Mouse (Mus musculus): ENCODE data around the gene Slc26a1. TPM values are rescaled to one million over a fixed set of nuclear protein-coding genes. Genes with fewer than 3 reads are reported as not detected.

The Slc26a1 gene
- polyA plus RNA-seq, 1 experiment: not detected

DNA sequence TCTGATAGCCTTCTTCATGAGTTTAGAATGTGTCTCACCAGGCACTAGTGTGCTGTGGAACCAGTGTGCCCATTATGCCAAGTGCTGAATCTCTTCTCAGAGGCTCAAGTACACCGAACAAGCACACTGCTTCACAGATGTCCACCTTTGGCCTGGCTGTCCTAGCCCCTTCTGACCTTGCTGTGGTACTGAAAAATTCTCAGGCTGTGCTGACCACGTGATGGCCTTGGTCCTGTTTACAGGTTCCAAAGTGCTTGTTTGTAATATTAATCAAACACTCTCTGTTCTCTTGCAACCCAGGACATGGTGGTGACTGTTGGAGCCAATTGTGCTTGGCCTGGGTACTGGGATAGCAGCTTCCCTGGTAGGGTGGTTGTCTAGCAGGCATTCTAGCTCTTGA is 745 bp downstream of the Slc26a1 start:
- Histone ChIP-seq H3K27ac (ENCODE audit: insufficient read depth, low read length) (no peak overlapping the region), H3K4me3 (ENCODE audit: insufficient read depth, low read length) (no peak overlapping the region), H3K4me1 (ENCODE audit: control insufficient read depth, insufficient read depth, low read length) (no peaks in the 10 kb centered on the region)
- TF ChIP-seq POLR2A (IDR thresholded peaks at IDR 0.05; ENCODE audit: low read depth, low read length): no peak
- no peak for TF ChIP-seq CTCF (IDR thresholded peaks at IDR 0.05; ENCODE audit: borderline replicate concordance, insufficient read depth, low read length)

DNA sequence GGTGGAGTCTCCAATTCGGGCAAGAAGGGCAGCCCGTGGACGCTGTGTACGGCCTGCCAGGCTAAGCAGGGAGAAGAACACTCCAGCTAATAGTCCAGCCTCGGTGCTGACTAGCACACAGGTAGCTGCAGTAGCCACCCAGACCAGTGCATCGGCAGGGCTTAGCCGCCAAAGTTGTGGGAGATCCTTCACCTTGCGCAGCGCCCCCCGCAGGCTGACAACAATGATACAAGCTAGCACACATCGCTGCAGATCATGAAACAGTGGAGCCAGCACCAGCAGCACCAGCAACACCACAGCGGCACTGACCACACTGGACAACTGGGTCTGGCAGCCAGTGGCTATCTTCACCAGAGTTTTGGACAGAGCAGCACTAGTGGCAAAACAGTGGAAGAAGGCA is 3.6 kb downstream of the Slc26a1 start:
- no peak for TF ChIP-seq POLR2A (IDR thresholded peaks at IDR 0.05; ENCODE audit: low read depth, low read length)
- H3K4me3 ChIP-seq (ENCODE audit: insufficient read depth, low read length): no peak overlapping the region
- H3K27ac ChIP-seq (ENCODE audit: insufficient read depth, low read length): no peak overlapping the region

DNA sequence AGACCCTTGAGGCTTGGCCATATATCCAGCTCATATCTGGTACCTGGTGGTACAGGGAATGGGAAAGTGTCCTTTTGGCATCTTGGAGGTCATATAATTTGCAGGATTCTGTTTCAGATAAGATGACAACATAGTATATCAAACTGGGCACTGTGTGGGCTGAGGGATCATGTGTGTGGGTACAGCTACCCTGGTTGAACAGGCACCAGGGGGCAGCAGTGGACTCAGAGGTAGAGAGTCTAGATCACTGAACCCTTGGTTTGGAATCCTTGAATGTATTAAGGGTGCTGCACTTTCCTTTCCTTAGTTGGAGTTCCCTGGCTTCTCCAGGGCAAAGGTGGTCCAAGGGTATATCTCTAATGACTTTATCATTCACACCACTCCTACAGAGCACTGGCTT is 4.6 kb downstream of the Slc26a1 start:
- Histone ChIP-seq H3K4me1 (ENCODE audit: control insufficient read depth, insufficient read depth, low read length) (peaks cover 4% of the 10 kb centered on the region; the same call in 1 of the 2 replicates), H3K27ac (ENCODE audit: insufficient read depth, low read length) (no peak overlapping the region), H3K4me3 (ENCODE audit: insufficient read depth, low read length) (no peak overlapping the region)
- TF ChIP-seq CTCF (IDR thresholded peaks at IDR 0.05; ENCODE audit: borderline replicate concordance, insufficient read depth, low read length) (peak; percentile 38; the same call in 1 of the 2 replicates), POLR2A (IDR thresholded peaks at IDR 0.05; ENCODE audit: low read depth, low read length) (no peak; the same call in 1 of the 2 replicates)

More for the DNA sequence above, 3.6 kb downstream of the Slc26a1 start:
- peaks cover 4% of the 10 kb centered on the region; the same call in 1 of the 2 replicates for H3K4me1 ChIP-seq (ENCODE audit: control insufficient read depth, insufficient read depth, low read length)

DNA sequence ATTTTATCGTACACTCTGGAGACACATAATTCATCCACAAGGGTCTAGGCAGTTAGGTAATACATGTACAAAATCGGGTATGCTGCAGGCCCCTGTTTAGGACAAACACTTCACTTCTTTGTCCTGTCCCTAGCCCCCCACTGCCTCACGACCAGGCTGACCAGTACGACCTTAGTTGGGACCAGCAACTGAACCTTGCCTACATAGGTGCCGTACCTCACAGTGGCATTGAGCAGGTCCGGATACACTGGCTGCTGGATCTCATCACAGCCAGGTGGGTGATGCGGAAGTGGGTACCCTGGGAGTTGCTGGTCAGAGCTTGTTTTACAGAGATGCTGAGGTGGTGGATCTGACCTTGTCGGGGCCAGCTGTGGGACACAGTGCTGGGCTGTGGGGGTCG is 5.4 kb downstream of the Slc26a1 start:
- Histone ChIP-seq H3K27ac (ENCODE audit: insufficient read depth, low read length) (no peak overlapping the region), H3K4me3 (ENCODE audit: insufficient read depth, low read length) (peak overlapping the region; percentile 55), H3K4me1 (ENCODE audit: control insufficient read depth, insufficient read depth, low read length) (peaks cover 4% of the 10 kb centered on the region; the same call in 1 of the 2 replicates)
- no peak for TF ChIP-seq CTCF (IDR thresholded peaks at IDR 0.05; ENCODE audit: borderline replicate concordance, insufficient read depth, low read length)
- no peak for TF ChIP-seq POLR2A (IDR thresholded peaks at IDR 0.05; ENCODE audit: low read depth, low read length)

DNA sequence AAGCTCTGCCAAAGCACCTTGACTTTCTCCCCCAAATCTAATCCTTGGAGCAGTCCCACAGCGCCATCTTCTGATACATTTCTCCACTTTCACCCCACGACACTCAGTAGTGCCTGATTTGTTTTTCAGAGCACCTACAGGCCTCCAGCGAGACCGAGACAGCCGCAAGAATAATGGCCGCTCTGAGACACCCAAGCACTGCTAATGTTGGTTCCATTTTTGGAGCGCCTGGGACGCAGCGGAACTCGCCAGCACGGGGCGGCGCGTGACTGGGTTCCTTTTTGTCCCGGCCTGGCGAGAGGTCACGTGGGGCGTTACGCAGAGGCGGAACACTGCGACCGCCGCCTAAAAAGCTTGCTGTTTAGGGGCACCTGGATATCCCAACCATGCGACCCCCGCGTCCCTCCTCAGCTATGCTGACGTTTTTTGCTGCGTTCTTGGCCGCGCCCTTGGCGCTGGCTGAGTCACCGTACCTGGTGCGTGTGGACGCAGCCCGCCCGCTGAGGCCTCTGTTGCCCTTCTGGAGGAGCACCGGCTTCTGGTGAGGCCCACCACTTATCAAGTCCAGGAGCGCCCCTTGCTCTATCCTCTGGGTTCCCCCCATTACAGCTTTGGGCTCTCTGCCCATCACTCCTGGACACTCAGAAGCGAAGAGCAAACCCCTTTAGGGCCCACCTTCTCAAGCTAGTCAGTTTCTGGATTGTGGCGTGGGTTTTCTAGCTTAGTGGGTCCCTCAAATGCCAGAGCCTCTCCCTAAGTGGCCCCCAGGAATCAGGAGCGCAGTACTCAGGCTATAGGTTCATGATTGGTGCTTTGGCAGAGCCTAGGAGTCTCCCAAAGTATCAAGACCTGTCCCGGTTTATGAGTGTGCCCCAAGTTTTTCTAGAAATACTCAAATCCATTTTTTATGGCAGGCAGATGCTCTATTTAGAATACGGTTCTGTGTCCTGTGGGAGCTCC is 6.1 kb downstream of the Slc26a1 start, which contains the start of gene Dgkq:
Gene Dgkq, minus strand, starts transcription at position 696 of the 960 bp plus-strand sequence.
- Histone ChIP-seq H3K4me1 (ENCODE audit: control insufficient read depth, insufficient read depth, low read length) (peaks cover 4% of the 10 kb centered on the region; the same call in 1 of the 2 replicates), H3K4me3 (ENCODE audit: insufficient read depth, low read length) (peak within 1 kb of the TSS; percentile 55), H3K27ac (ENCODE audit: insufficient read depth, low read length) (peak within 1 kb of the TSS; percentile 72)
- TF ChIP-seq POLR2A (IDR thresholded peaks at IDR 0.05; ENCODE audit: low read depth, low read length) (peak; percentile 79), CTCF (IDR thresholded peaks at IDR 0.05; ENCODE audit: borderline replicate concordance, insufficient read depth, low read length) (no peak)

DNA sequence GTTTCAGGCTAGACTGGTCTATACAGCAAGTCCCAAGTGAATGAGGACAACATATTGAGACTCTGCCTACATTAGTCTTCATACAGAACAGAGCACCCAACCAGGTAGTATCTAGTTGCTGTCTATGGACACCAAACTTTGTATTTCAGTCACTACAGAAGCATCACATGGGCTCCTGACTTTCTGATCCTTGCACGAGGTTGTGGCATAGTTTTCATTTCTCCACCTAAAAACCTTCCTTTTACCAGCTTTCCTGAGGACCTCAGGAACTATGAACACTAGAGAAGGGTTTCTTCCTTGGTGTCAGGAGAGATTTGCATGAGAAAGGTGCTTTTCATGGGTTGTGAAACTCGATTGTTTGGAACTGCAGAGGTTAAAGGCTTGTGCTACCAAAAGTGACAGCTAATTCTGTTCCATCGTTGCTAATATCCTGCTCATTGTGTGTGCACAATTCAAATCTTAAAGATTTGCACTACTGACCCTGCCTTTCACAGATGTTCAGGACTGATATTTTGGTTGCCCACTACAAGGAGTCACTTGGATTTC is 6.9 kb downstream of the Slc26a1 start:
- peak overlapping the region; percentile 72 for H3K27ac ChIP-seq (ENCODE audit: insufficient read depth, low read length)
- peak overlapping the region; percentile 55 for H3K4me3 ChIP-seq (ENCODE audit: insufficient read depth, low read length)
- peaks cover 4% of the 10 kb centered on the region; the same call in 1 of the 2 replicates for H3K4me1 ChIP-seq (ENCODE audit: control insufficient read depth, insufficient read depth, low read length)
- TF ChIP-seq CTCF (IDR thresholded peaks at IDR 0.05; ENCODE audit: borderline replicate concordance, insufficient read depth, low read length) (no peak), POLR2A (IDR thresholded peaks at IDR 0.05; ENCODE audit: low read depth, low read length) (no peak)

DNA sequence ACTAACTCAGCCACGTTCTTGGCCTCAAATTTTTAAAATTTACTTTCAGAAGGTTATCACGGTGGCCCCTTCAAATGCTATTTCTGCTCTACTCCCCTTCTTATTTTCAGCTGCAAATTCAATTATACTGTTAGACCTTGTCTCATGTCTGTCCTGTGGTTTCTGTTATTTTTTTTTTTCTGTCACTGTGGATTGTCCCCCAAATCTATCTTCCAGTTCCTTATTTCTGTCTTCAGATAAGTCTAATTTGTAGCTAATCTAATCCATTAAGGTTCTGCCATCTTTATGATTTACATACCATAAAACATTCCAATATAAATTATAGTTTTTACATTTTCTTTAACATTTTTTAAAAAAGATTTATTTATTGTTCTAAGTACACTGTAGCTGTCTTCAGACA is 8.0 kb downstream of the Slc26a1 start:
- no peak overlapping the region for H3K27ac ChIP-seq (ENCODE audit: insufficient read depth, low read length)
- H3K4me3 ChIP-seq (ENCODE audit: insufficient read depth, low read length): no peak overlapping the region
- TF ChIP-seq POLR2A (IDR thresholded peaks at IDR 0.05; ENCODE audit: low read depth, low read length) (no peak), CTCF (IDR thresholded peaks at IDR 0.05; ENCODE audit: borderline replicate concordance, insufficient read depth, low read length) (no peak)
- peaks cover 4% of the 10 kb centered on the region; the same call in 1 of the 2 replicates for H3K4me1 ChIP-seq (ENCODE audit: control insufficient read depth, insufficient read depth, low read length)

DNA sequence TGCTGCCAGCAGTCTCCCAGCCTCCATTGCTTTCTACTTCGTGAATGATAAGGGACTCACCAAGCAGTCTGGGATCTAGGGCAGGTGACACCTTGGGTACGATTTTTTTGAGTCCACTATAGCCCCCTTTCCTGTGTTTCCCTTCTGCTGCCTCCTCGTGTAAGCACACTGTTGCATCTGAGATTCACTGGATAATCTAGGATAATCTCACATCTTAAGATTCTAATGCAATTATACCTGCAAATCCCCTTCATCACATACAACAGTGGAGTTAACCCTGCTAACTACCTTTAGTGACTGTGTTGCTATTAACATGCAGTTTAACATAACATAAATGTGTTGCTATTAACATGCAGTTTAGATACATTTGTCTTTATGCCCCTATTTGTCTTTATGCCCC is 10.3 kb downstream of the Slc26a1 start:
- H3K27ac ChIP-seq (ENCODE audit: insufficient read depth, low read length): no peak overlapping the region
- no peak for TF ChIP-seq POLR2A (IDR thresholded peaks at IDR 0.05; ENCODE audit: low read depth, low read length)
- no peak for TF ChIP-seq CTCF (IDR thresholded peaks at IDR 0.05; ENCODE audit: borderline replicate concordance, insufficient read depth, low read length)
- peaks cover 4% of the 10 kb centered on the region; the same call in 1 of the 2 replicates for H3K4me1 ChIP-seq (ENCODE audit: control insufficient read depth, insufficient read depth, low read length)
- H3K4me3 ChIP-seq (ENCODE audit: insufficient read depth, low read length): no peak overlapping the region

DNA sequence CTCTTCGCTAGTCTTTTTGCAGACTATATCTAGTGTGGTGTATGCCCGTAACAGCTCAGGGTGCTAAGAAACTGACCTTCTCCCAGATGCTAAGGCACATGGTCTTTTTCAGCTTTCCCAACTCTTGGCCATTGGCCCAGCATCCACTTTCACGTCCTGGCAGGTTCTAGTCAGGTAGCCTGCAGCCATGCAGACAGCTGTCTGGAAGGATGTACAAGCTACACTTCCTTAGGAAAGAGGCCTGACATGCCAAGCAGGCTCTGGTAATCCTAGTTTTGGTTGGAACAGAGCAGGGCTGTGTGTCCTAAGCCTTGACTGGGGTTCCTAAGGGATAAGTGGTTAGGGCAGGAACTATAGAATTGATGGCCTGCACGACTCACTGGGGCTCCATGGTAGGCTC is 12.6 kb downstream of the Slc26a1 start:
- Histone ChIP-seq H3K27ac (ENCODE audit: insufficient read depth, low read length) (no peak overlapping the region), H3K4me3 (ENCODE audit: insufficient read depth, low read length) (no peak overlapping the region), H3K4me1 (ENCODE audit: control insufficient read depth, insufficient read depth, low read length) (no peaks in the 10 kb centered on the region)
- no peak for TF ChIP-seq CTCF (IDR thresholded peaks at IDR 0.05; ENCODE audit: borderline replicate concordance, insufficient read depth, low read length)
- TF ChIP-seq POLR2A (IDR thresholded peaks at IDR 0.05; ENCODE audit: low read depth, low read length): no peak

Measured in embryonic fibroblast, embryonic 13.5 days (primary cell).